Mouse (Mus musculus) spleen, adult 2 months (tissue): ENCODE data around the gene Trpc4ap.

ENCODE experiments used
- CTCF ChIP-seq: fragments of 200-500 bp; IDR thresholded peaks from 2 replicates; pipeline ENCODE4 v1.5.1; 2011; ENCODE audit warnings: mild to moderate bottlenecking, inconsistent platforms; ENCODE audit not compliant: insufficient read depth, insufficient read length, insufficient replicate concordance; ENCODE audit errors: extremely low read depth
- POLR2A ChIP-seq: fragments of 200-500 bp; IDR thresholded peaks from 2 replicates; pipeline ENCODE4 v1.6.1; 2011; ENCODE audit warnings: low read depth, low read length, inconsistent platforms

DNA sequence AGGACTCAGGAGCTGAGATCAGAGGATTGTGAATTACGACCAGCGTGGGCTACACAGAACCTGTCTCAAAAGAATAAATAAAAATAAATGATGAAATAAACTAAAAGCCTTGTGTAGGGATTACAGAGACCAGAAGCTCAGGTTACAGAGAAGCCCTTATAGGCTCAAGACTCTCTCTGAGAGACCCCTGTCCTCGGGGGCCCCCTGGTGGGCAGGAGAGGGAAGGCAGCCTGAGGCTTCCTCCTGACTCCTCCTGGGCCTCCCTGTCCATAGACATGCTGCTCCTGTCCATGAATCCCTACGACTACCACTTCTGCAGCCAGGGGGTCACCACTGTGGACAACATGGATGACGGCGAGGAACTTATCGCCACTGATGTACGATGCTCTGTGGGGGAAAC, 72.4 kb downstream of the Trpc4ap start:
- TF ChIP-seq CTCF (peak; percentile 98), POLR2A (no peak)
